Mouse (Mus musculus): ENCODE measurements at regions not wholly inside any gene's neighbourhood (a gene's known extent, or its start where the extent isn't known, plus 50 kb on each side); places are given as distances from the start of the nearest gene placed in this dataset.
"Not testable (repeated sequence)": the region's sequence is repeated elsewhere in the genome, so short reads cannot be mapped to it uniquely, and the experiment has no call there.

GRCm38 (mm10) chr16:69937514-69938194, 74.1 kb upstream of the Speer2 start:
- H3K9me3 ChIP-seq (ENCODE audit: control insufficient read depth, low read length) = no peaks in the 10 kb centered on the region
- 79% methylated on average over 1 of the region's 1 CpGs for WGBS
- DNase-seq (ENCODE audit: low spot score) (no peak), ATAC-seq (replicated peaks; ENCODE audit: low FRiP score, low TSS enrichment, low read depth) (no peak)
- no peak overlapping the region for H3K9ac ChIP-seq (ENCODE audit: low read length)
- H3K4me3 ChIP-seq (ENCODE audit: low read depth, low read length) = no peak overlapping the region
- H3K4me2 ChIP-seq (ENCODE audit: low read length) = no peak overlapping the region
- no peaks in the 10 kb centered on the region for H3K27me3 ChIP-seq (replicated peaks; ENCODE audit: control insufficient read depth, insufficient read depth, low read length)
- no peak overlapping the region for H3K27ac ChIP-seq (ENCODE audit: low read depth)
- no peaks in the 10 kb centered on the region for H3K4me1 ChIP-seq (replicated peaks; ENCODE audit: control insufficient read depth, insufficient read depth, low read length)
- H3K36me3 ChIP-seq (ENCODE audit: control insufficient read depth, insufficient read depth, low read length) = no peaks in the 10 kb centered on the region

- no peak overlapping the region for H3K4me3 ChIP-seq (ENCODE audit: low read depth, low read length)
Observed at GRCm38 (mm10) chr16:69943635-69944034, 80.1 kb upstream of the Speer2 start.

GRCm38 (mm10) chr16:69948783-69949182, 85.2 kb upstream of the Speer2 start:
- Histone ChIP-seq H3K9me3 (ENCODE audit: control insufficient read depth, low read length) (no peaks in the 10 kb centered on the region), H3K9ac (ENCODE audit: low read length) (no peak overlapping the region), H3K4me1 (replicated peaks; ENCODE audit: control insufficient read depth, insufficient read depth, low read length) (no peaks in the 10 kb centered on the region), H3K4me2 (ENCODE audit: low read length) (no peak overlapping the region), H3K27me3 (replicated peaks; ENCODE audit: control insufficient read depth, insufficient read depth, low read length) (no peaks in the 10 kb centered on the region), H3K36me3 (ENCODE audit: control insufficient read depth, insufficient read depth, low read length) (no peaks in the 10 kb centered on the region), H3K4me3 (ENCODE audit: low read depth, low read length) (no peak overlapping the region), H3K27ac (ENCODE audit: low read depth) (no peak overlapping the region)
- DNase-seq (ENCODE audit: low spot score) = no peak
- WGBS = 58% methylated on average over 10 of the region's 10 CpGs
- no peak for ATAC-seq (replicated peaks; ENCODE audit: low FRiP score, low TSS enrichment, low read depth)

More at GRCm38 (mm10) chr16:69943635-69944034, 80.1 kb upstream of the Speer2 start:
- no peaks in the 10 kb centered on the region for H3K9me3 ChIP-seq (ENCODE audit: control insufficient read depth, low read length)
- no peak overlapping the region for H3K9ac ChIP-seq (ENCODE audit: low read length)
- H3K27ac ChIP-seq (ENCODE audit: low read depth) = no peak overlapping the region
- ATAC-seq (replicated peaks; ENCODE audit: low FRiP score, low TSS enrichment, low read depth) (no peak), DNase-seq (ENCODE audit: low spot score) (no peak)
- 32% methylated on average over 1 of the region's 1 CpGs for WGBS
- no peaks in the 10 kb centered on the region for H3K27me3 ChIP-seq (replicated peaks; ENCODE audit: control insufficient read depth, insufficient read depth, low read length)
- H3K4me2 ChIP-seq (ENCODE audit: low read length) = no peak overlapping the region
- no peaks in the 10 kb centered on the region for H3K36me3 ChIP-seq (ENCODE audit: control insufficient read depth, insufficient read depth, low read length)
- H3K4me1 ChIP-seq (replicated peaks; ENCODE audit: control insufficient read depth, insufficient read depth, low read length) = no peaks in the 10 kb centered on the region

GRCm38 (mm10) chr16:69949339-69949738, 85.8 kb upstream of the Speer2 start:
- H3K27ac ChIP-seq (ENCODE audit: low read depth) = no peak overlapping the region
- no peak overlapping the region for H3K4me2 ChIP-seq (ENCODE audit: low read length)
- H3K9ac ChIP-seq (ENCODE audit: low read length) = no peak overlapping the region
- ATAC-seq (replicated peaks; ENCODE audit: low FRiP score, low TSS enrichment, low read depth) = no peak
- 88% methylated on average over 7 of the region's 7 CpGs for WGBS
- no peaks in the 10 kb centered on the region for H3K4me1 ChIP-seq (replicated peaks; ENCODE audit: control insufficient read depth, insufficient read depth, low read length)
- no peaks in the 10 kb centered on the region for H3K36me3 ChIP-seq (ENCODE audit: control insufficient read depth, insufficient read depth, low read length)
- no peaks in the 10 kb centered on the region for H3K27me3 ChIP-seq (replicated peaks; ENCODE audit: control insufficient read depth, insufficient read depth, low read length)
- no peaks in the 10 kb centered on the region for H3K9me3 ChIP-seq (ENCODE audit: control insufficient read depth, low read length)
- H3K4me3 ChIP-seq (ENCODE audit: low read depth, low read length) = no peak overlapping the region
- no peak for DNase-seq (ENCODE audit: low spot score)

GRCm38 (mm10) chr16:69951581-69951980, 88.0 kb upstream of the Speer2 start:
- WGBS = 60% methylated on average over 2 of the region's 2 CpGs
- H3K4me2 ChIP-seq (ENCODE audit: low read length) = no peak overlapping the region
- no peak overlapping the region for H3K27ac ChIP-seq (ENCODE audit: low read depth)
- ATAC-seq (replicated peaks; ENCODE audit: low FRiP score, low TSS enrichment, low read depth) (no peak), DNase-seq (ENCODE audit: low spot score) (no peak)
- no peak overlapping the region for H3K4me3 ChIP-seq (ENCODE audit: low read depth, low read length)
- H3K36me3 ChIP-seq (ENCODE audit: control insufficient read depth, insufficient read depth, low read length) = no peaks in the 10 kb centered on the region
- H3K9me3 ChIP-seq (ENCODE audit: control insufficient read depth, low read length) = no peaks in the 10 kb centered on the region
- H3K27me3 ChIP-seq (replicated peaks; ENCODE audit: control insufficient read depth, insufficient read depth, low read length) = no peaks in the 10 kb centered on the region
- H3K4me1 ChIP-seq (replicated peaks; ENCODE audit: control insufficient read depth, insufficient read depth, low read length) = no peaks in the 10 kb centered on the region
- no peak overlapping the region for H3K9ac ChIP-seq (ENCODE audit: low read length)

- 87% methylated on average over 7 of the region's 7 CpGs for WGBS
Observed at GRCm38 (mm10) chr16:69966561-69966960, 103.0 kb upstream of the Speer2 start.

GRCm38 (mm10) chr16:69979813-69980527, 116.4 kb upstream of the Speer2 start:
- Histone ChIP-seq H3K27me3 (replicated peaks; ENCODE audit: control insufficient read depth, insufficient read depth, low read length) (no peaks in the 10 kb centered on the region), H3K4me2 (ENCODE audit: low read length) (no peak overlapping the region), H3K9me3 (ENCODE audit: control insufficient read depth, low read length) (no peaks in the 10 kb centered on the region), H3K36me3 (ENCODE audit: control insufficient read depth, insufficient read depth, low read length) (no peaks in the 10 kb centered on the region), H3K9ac (ENCODE audit: low read length) (no peak overlapping the region), H3K4me3 (ENCODE audit: low read depth, low read length) (no peak overlapping the region), H3K4me1 (replicated peaks; ENCODE audit: control insufficient read depth, insufficient read depth, low read length) (no peaks in the 10 kb centered on the region), H3K27ac (ENCODE audit: low read depth) (no peak overlapping the region)
- DNase-seq (ENCODE audit: low spot score) (no peak), ATAC-seq (replicated peaks; ENCODE audit: low FRiP score, low TSS enrichment, low read depth) (no peak)
- 78% methylated on average over 3 of the region's 3 CpGs for WGBS

More at GRCm38 (mm10) chr16:69966561-69966960, 103.0 kb upstream of the Speer2 start:
- not testable (repeated sequence) for H3K9me3 ChIP-seq (ENCODE audit: control insufficient read depth, low read length); DNase-seq (ENCODE audit: low spot score); ATAC-seq (replicated peaks; ENCODE audit: low FRiP score, low TSS enrichment, low read depth); H3K27ac ChIP-seq (ENCODE audit: low read depth); H3K9ac ChIP-seq (ENCODE audit: low read length); H3K4me1 ChIP-seq (replicated peaks; ENCODE audit: control insufficient read depth, insufficient read depth, low read length); H3K27me3 ChIP-seq (replicated peaks; ENCODE audit: control insufficient read depth, insufficient read depth, low read length); H3K4me2 ChIP-seq (ENCODE audit: low read length); H3K4me3 ChIP-seq (ENCODE audit: low read depth, low read length); H3K36me3 ChIP-seq (ENCODE audit: control insufficient read depth, insufficient read depth, low read length)

- 71% methylated on average over 5 of the region's 5 CpGs for WGBS
- Histone ChIP-seq H3K27me3 (replicated peaks; ENCODE audit: control insufficient read depth, insufficient read depth, low read length) (no peaks in the 10 kb centered on the region), H3K9me3 (ENCODE audit: control insufficient read depth, low read length) (no peaks in the 10 kb centered on the region), H3K4me2 (ENCODE audit: low read length) (no peak overlapping the region), H3K36me3 (ENCODE audit: control insufficient read depth, insufficient read depth, low read length) (no peaks in the 10 kb centered on the region), H3K27ac (ENCODE audit: low read depth) (no peak overlapping the region), H3K9ac (ENCODE audit: low read length) (no peak overlapping the region), H3K4me1 (replicated peaks; ENCODE audit: control insufficient read depth, insufficient read depth, low read length) (no peaks in the 10 kb centered on the region), H3K4me3 (ENCODE audit: low read depth, low read length) (no peak overlapping the region)
- DNase-seq (ENCODE audit: low spot score) = no peak
- no peak for ATAC-seq (replicated peaks; ENCODE audit: low FRiP score, low TSS enrichment, low read depth)
Observed at GRCm38 (mm10) chr16:69984320-69984719, 120.8 kb upstream of the Speer2 start.
